Mouse (Mus musculus) urinary bladder, adult 18-20 months (tissue): Measurements from ENCODE around the gene Oas1d.

Source experiments
- DNase-seq, 2 experiments: peaks; one replicate each; pipeline ENCODE4 v3.0.0; 2022; ENCODE audit warnings: low spot score in 2 of 2, mixed read lengths in 2 of 2

Oas1d gene

GRCm38 (mm10) chr5:120969703-120970102, 55.4 kb downstream of the Oas1d start:
- no peak for DNase-seq
